ENCODE assay signal across 9 mouse cellular contexts in the genomic region with DNA sequence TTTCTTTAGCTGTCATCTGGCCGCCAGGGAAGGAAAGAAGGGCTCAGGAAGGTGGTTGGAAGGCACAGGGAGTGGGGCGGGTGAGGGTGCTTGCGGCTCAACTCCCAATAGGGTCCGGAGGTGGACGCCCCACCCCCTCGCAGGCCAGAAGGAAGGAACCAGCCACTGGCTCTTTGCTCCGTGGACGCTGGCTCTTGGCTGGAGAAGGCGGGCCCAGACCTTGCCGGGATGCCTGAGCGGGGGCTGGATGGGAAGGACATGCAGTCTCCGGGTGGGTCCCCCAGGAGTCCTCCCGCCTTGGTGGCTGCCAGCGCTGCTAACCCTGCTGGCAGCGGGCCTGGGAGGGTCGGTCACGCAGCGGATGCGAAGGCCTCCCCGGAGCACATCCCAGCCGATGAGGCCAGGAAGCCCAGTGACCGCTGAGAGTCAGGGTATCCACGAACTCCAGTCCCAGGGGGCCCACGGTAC. TPM values are rescaled to one million over a fixed set of nuclear protein-coding genes. Genes with fewer than 3 reads are reported as not detected.
DNase-seq lines count a peak whose midpoint lies in the region; ATAC-seq lines count a peak whose summit lies in the region.
"Had no signal": no experiment of that assay in that cellular context is flagged by ENCODE, and none has a peak within 500 bp of the region (broad histone marks: within the 10 kb centered on the region; RNA-seq: fewer than 3 reads in every experiment).

No protein-coding gene starts in this region.

- peak overlapping the region; percentile 55 for H3K9ac ChIP-seq in hindbrain, embryonic 16.5 days (ENCODE audit: low read depth, low read length)
- peak overlapping the region; percentile 43; the same call in 1 of the 2 replicates for H3K9ac ChIP-seq in liver, embryonic 11.5 days (ENCODE audit: low read depth, low read length)

- H3K36me3 ChIP-seq in hindbrain, embryonic 16.5 days (ENCODE audit: control insufficient read depth, insufficient read depth, low read length) = no peaks in the 10 kb centered on the region
- H3K36me3 ChIP-seq in liver, embryonic 11.5 days (ENCODE audit: control insufficient read depth, insufficient read depth, low read length) = no peaks in the 10 kb centered on the region

- peaks cover 14% of the 10 kb centered on the region for H3K4me1 ChIP-seq in hindbrain, embryonic 16.5 days (ENCODE audit: control insufficient read depth, insufficient read depth, low read depth, low read length)
- H3K4me1 ChIP-seq in liver, embryonic 11.5 days (replicated peaks; ENCODE audit: control insufficient read depth, insufficient read depth, low read length) = peaks cover 23% of the 10 kb centered on the region

- WGBS in hindbrain, embryonic 16.5 days = 6% methylated on average over 23 of the region's 24 CpGs
- WGBS in liver, embryonic 11.5 days = 6% methylated on average over 24 of the region's 24 CpGs

- peak; percentile 77 to 81 for DNase-seq in adrenal gland, adult (ENCODE audit: inconsistent age in 2 of 2, low spot score in 1 of 2)
- peak; percentile 56 to 65 for DNase-seq in cerebellum, postnatal 25 days
- DNase-seq in gastrocnemius, postnatal 36 days = peak; percentile 85 to 92
- peak; percentile 51 for DNase-seq in liver, embryonic 11.5 days (ENCODE audit: low spot score)
- peak; percentile 62 for DNase-seq in neural tube, embryonic 10.5 days (ENCODE audit: extremely low spot score, low spot score)
- DNase-seq in yolk sac, embryonic 10.5 days (ENCODE audit: low spot score) = peak; percentile 70
- no peak for DNase-seq in adipocyte (ENCODE audit: low spot score)

- ATAC-seq in hindbrain, embryonic 16.5 days = peak; percentile 34; the same call in 1 of the 2 replicates
- ATAC-seq in liver, embryonic 11.5 days (replicated peaks; ENCODE audit: low FRiP score) = no peak

- intact Hi-C loops in gastrocnemius, postnatal 36 days (cut with DNase I) = no loop called here

- H3K4me3 ChIP-seq in hindbrain, embryonic 16.5 days (ENCODE audit: low read length) = peak overlapping the region; percentile 18; the same call in 1 of the 2 replicates
- H3K4me3 ChIP-seq in liver, embryonic 11.5 days (ENCODE audit: low read depth, low read length) = peak overlapping the region; percentile 11; the same call in 1 of the 2 replicates

- peak overlapping the region; percentile 54 for H3K4me2 ChIP-seq in hindbrain, embryonic 16.5 days (ENCODE audit: low read length)
- H3K4me2 ChIP-seq in liver, embryonic 11.5 days = peak overlapping the region; percentile 61

- no peaks in the 10 kb centered on the region for H3K27me3 ChIP-seq in hindbrain, embryonic 16.5 days (replicated peaks; ENCODE audit: control insufficient read depth, insufficient read depth, low read length)
- peaks cover 48% of the 10 kb centered on the region for H3K27me3 ChIP-seq in liver, embryonic 11.5 days (replicated peaks; ENCODE audit: control insufficient read depth, insufficient read depth, low read length)

- H3K27ac ChIP-seq in hindbrain, embryonic 16.5 days (ENCODE audit: low read depth, low read length) = no peak overlapping the region
- H3K27ac ChIP-seq in liver, embryonic 11.5 days (ENCODE audit: low read depth, low read length) = 0 out of 2 replicates have a peak overlapping the region, but pooled peaks have one; percentile 32

- no peaks in the 10 kb centered on the region for H3K9me3 ChIP-seq in hindbrain, embryonic 16.5 days (ENCODE audit: control insufficient read depth, low read length)
- H3K9me3 ChIP-seq in liver, embryonic 11.5 days (ENCODE audit: control insufficient read depth, low read length) = no peaks in the 10 kb centered on the region

RNA-seq across cellular contexts. Expression of a gene that starts 12.5 kb away (rescaled TPM):
- 1 to 10 TPM; 3.1 to 3.5 TPM for total RNA-seq in gastrocnemius, postnatal 36 days (2021)
- polyA plus RNA-seq in hindbrain, embryonic 16.5 days (2015; fragmentation: Nextera tagmentation; extraction: Ambion mirVana) = 0.96 and 0.99 TPM in 2 replicates
- polyA plus RNA-seq in liver, embryonic 11.5 days (2014; fragmentation: Nextera tagmentation; extraction: Ambion mirVana) = 2.8 and 3.6 TPM in 2 replicates
- total RNA-seq: liver, adult 2 months had no signal
- polyA plus RNA-seq: liver, adult 2 months had no signal
